Mouse (Mus musculus) gastrocnemius, adult 18-20 months (tissue): ENCODE data around the gene Sipa1l3. TPM values are rescaled to one million over a fixed set of nuclear protein-coding genes. Genes with fewer than 3 reads are reported as not detected.

Source experiments
- DNase-seq: peaks from one replicate; pipeline ENCODE4 v3.0.0; 2021; ENCODE audit warnings: low spot score
- total RNA-seq, 2 experiments: library from RNA; stranded (reverse); gene quantifications; 2 replicates each; pipeline ENCODE4 v1.2.3; 2021

Sipa1l3 gene
- total RNA-seq, 2 experiments from 2014 or later: 6.6 to 7.1 TPM

DNA sequence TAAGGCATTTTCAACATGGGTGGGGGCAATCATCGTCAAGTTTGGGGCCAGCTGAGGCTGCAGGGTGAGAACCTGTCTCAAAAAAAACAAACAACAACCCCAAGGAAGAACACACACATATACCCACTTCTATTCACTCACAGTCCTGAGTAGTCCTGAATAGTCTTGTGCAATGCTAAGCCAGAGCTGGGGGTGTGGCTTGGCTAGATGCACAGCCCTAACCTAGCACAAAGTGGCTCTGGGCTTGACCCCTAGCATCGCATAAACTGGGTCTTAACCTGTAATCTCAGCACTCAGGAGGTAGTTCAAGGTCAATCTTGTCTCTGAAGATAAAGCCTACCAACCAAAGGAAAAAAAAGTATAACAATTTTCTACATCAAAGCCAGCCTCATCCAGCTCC lies 101.5 kb downstream of the Sipa1l3 start:
- DNase-seq: no peak

DNA sequence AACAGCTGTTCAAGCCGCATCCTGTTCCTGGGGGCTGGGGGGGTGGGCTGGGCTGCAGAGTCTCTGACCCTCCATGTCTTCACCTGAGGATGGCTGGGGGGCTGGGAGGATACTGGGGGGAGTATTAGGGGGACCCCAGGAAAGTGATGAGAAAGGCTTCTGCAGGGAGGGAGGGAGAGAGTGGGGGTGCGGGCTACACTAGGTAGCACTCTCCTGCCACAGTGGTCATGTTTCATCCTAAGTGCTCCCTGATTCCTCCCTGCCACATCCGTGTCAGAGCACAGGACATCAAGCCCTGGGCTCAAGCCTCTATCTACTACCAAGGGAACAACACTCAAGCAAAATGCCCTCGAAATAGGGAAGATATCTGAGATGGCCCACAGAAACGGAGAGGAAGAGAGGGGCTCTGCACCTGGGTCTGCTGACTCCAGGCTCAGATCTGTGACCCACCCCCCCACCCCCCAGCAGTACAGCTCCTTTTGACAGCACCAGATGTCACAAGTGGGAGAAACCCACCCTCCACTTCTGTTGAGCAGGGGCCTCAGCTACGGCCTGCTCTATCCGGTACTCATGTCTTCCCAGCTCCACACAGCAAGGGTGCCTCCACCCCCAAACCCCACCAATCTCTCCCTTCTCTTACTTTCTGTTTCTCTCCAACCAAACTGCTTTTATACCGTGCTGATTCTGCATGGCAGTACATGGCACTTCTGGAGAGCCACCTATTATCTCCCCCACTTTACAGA lies 106.4 kb downstream of the Sipa1l3 start:
- DNase-seq: no peak

GRCm38 (mm10) chr7:29411216-29411816 lies 107.1 kb downstream of the Sipa1l3 start:
- DNase-seq: no peak

GRCm38 (mm10) chr7:29410402-29410801 lies 108.0 kb downstream of the Sipa1l3 start:
- DNase-seq: no peak

- no peak for DNase-seq
These were observed 111.6 kb downstream of the Sipa1l3 start for GRCm38 (mm10) chr7:29406855-29407254.

GRCm38 (mm10) chr7:29404126-29404525 lies 114.3 kb downstream of the Sipa1l3 start:
- no peak for DNase-seq

GRCm38 (mm10) chr7:29402015-29402414 lies 116.4 kb downstream of the Sipa1l3 start:
- no peak for DNase-seq

DNA sequence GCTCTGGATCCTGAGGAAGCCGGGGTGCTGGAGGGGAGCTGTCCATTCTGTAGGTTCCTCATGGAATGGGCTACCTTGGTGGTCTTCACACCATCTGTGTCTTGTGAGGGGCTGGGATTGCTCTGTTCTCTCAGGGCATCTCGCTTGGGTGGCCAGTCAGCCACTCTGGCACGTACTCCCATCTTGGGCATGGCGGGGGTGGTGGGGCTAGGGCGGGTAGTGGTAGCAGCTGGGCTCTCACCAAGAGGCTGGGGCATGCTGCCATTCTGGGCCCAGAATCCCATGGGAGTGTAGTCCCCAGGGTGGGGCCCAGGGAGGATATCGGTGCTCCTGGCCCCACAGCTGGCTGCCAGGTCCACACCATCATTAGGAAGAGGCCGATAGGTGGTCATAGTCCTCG lies 118.0 kb downstream of the Sipa1l3 start:
- DNase-seq: no peak

DNA sequence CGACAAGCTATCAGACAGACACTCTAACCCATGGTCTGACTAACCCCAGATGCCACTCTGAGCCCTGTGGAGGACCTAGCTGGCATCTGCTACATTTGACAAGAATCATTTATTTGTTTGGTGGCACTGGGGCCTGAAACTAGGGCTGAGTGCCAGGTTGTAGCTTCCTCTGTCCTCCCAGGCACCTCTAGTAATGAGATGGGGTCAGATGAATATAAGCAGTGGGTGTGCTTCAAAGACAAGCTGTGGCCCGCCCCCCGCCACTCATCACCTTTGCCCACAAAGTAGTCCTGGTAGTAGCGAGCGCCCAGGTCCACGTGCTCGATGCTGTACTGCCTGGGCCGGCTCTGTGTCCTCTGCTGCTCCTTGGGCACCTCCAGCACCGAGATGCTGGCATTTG lies 119.4 kb downstream of the Sipa1l3 start:
- DNase-seq: no peak

GRCm38 (mm10) chr7:29397486-29397885 lies 121.0 kb downstream of the Sipa1l3 start:
- no peak for DNase-seq

GRCm38 (mm10) chr7:29396943-29397340 lies 121.5 kb downstream of the Sipa1l3 start:
- DNase-seq: no peak

GRCm38 (mm10) chr7:29396216-29396942 lies 122.1 kb downstream of the Sipa1l3 start:
- DNase-seq: no peak

DNA sequence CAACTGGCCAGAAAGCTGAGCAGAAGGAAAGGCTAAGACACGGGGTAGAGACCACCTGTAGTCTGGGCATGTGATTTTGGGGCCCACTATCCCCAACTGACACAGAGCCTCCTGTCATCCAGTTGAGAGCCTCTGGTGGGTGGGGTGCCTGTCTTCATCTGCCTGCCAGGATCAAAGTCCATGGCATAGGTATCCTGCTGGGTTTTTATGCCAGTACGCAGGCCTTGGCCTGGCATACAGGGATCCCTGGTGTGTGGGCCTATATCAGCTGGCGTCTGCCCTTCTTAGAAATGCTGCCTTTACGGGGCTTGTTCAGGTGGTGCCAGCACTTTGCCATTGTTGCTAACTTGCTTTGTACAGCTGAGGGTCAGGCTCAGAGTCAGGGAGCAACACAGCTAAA lies 123.3 kb downstream of the Sipa1l3 start:
- no peak for DNase-seq

GRCm38 (mm10) chr7:29393292-29393691 lies 125.1 kb downstream of the Sipa1l3 start:
- no peak for DNase-seq

DNA sequence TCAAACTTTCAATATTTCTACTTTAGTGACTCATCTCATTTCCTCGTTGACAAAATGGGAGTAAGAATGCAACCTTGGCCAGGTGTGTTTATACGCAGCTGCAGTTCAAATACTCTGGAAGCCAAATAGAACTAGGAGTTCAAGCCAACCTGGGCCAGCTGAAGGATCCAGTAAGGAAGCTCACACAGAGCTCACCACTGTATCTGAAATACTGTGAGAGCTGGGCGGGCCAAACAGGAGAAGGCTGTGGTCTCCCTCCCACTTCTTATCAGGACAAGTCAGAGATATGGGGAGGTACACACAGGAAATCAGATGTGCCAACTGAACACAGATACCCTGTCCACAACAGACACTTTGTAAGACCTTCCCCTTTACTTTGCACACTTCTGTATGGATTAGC lies 125.6 kb downstream of the Sipa1l3 start:
- DNase-seq: no peak

- no peak for DNase-seq
These were observed 126.5 kb downstream of the Sipa1l3 start for GRCm38 (mm10) chr7:29391761-29392512.

- no peak for DNase-seq
These were observed 127.2 kb downstream of the Sipa1l3 start for GRCm38 (mm10) chr7:29391112-29391760.

DNA sequence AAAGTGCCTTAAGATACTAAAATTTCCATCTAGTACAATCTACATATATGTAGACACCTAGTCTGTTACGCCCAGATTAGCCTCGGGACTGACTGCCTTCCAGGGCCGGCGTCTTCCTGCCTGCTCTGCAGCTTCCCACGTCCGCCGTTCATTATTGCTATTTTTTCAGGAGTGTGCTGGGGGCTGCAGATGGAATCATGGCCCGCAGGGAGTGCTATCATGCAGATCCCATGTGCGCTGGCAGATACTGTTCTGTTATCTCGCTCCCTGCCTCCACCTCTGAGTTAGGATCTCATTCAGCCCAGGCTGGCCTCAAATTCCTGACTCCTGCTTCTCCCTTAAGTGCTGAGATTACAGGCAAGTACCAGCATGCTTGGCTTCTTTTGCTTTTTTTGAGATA lies 128.2 kb downstream of the Sipa1l3 start:
- no peak for DNase-seq

- no peak for DNase-seq
These were observed 130.8 kb downstream of the Sipa1l3 start for GRCm38 (mm10) chr7:29387524-29388068.

DNA sequence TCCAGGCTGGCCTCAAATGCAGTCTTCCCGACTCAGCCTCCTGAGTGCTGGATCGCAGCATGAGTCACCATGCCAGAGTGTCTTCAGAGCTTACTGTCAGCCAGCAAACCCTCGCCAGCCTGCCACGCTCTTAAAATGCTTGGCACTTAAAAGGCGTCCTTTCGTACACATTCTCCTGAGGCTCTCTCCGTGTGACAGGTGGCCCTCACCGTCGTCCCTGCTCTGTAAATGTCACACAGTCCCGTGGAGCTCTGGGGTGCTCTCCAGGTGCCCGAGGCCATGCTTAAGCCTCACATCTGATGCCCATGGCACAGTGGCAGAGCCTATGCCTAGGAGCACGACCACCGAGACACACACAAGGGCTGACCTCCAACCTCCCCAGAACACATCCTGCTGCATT lies 132.1 kb downstream of the Sipa1l3 start:
- DNase-seq: no peak

DNA sequence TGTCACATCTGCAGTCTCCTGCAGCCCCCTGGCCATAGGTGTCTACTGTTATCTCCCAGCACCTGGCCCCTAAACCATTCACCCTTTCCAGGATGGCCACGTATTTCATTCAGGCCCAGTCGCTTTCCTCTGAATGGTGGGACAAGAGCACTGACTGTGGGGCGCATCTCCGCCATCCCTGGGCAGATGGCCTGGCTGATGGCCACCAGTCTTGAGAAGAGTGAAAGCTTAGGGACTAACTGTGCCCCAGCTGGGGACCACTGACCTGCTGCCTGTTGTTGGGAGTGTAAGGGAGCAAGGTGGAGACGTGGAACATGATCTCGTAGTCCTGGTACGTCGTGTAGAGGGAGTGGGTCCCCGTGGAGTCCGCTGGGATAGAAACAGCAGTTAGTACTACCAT lies 132.7 kb downstream of the Sipa1l3 start:
- no peak for DNase-seq
